8 mouse cellular contexts compared by ENCODE assay signal in the genomic region with DNA sequence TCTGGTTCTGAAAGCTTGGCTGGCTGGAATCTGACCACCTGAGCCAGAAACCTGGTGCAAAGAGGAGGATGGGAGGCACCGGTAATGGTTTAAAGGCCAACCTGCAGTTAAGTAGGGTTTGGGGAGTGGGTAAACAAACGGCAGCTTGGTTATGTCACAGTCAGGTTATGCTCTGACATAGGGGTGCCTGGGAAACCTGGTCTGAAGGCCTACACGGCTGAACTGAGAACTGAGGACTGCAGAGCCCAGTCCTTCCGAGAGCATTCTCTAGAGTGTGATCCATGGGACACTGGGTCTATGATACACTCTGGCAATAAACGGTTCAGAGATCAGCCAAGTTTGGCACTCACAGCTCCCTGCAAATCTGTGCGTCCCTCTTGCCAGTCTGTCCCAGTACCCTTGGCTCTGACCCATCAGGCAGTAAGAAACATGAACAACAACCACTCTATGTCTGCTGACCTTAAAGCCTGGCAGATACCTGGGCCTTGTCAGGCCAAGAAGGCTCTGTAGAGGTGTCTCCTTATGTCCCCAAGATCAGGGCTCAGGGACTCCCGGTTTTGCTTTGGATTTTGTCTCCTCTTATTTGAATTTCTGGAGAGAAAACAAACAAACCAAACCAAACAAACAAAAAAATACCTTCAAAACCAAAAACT.
DNase-seq lines count a peak whose midpoint lies in the region; ATAC-seq and TF ChIP-seq lines count a peak whose summit lies in the region.

No protein-coding gene starts in this region.

- no peak for TF ChIP-seq CTCF in kidney, adult 2 months (conservative IDR thresholded peaks at IDR 0.05; ENCODE audit: insufficient read depth, insufficient read length, low read depth, low read length)

- H3K9me3 ChIP-seq in embryonic facial prominence, embryonic 15.5 days (replicated peaks) = no peaks in the 10 kb centered on the region
- H3K9me3 ChIP-seq in hindbrain, embryonic 15.5 days = no peaks in the 10 kb centered on the region
- H3K9me3 ChIP-seq in midbrain, embryonic 14.5 days (ENCODE audit: control insufficient read depth, low read length) = no peaks in the 10 kb centered on the region

- H3K9ac ChIP-seq in embryonic facial prominence, embryonic 15.5 days = no peak overlapping the region
- H3K9ac ChIP-seq in hindbrain, embryonic 15.5 days = peak overlapping the region; percentile 53; the same call in 1 of the 2 replicates
- H3K9ac ChIP-seq in midbrain, embryonic 14.5 days (replicated peaks; ENCODE audit: low read length) = no peak overlapping the region

- H3K4me2 ChIP-seq in embryonic facial prominence, embryonic 15.5 days (replicated peaks) = peak overlapping the region; percentile 80
- peak overlapping the region; percentile 66 for H3K4me2 ChIP-seq in hindbrain, embryonic 15.5 days
- peak overlapping the region; percentile 64 for H3K4me2 ChIP-seq in midbrain, embryonic 14.5 days (ENCODE audit: low read length)

- no peak for TF ChIP-seq POLR2A in kidney, adult 2 months (IDR thresholded peaks at IDR 0.05; ENCODE audit: low read depth, low read length)

- H3K27me3 ChIP-seq in kidney, adult 2 months (replicated peaks; ENCODE audit: control insufficient read depth, insufficient read depth, low read length) = no peaks in the 10 kb centered on the region
- peaks cover 6% of the 10 kb centered on the region for H3K27me3 ChIP-seq in embryonic facial prominence, embryonic 15.5 days
- no peaks in the 10 kb centered on the region for H3K27me3 ChIP-seq in hindbrain, embryonic 15.5 days
- H3K27me3 ChIP-seq in midbrain, embryonic 14.5 days (ENCODE audit: control insufficient read depth, insufficient read depth, low read length) = 0 out of 2 replicates have a peak, but pooled peaks cover 2% of the 10 kb centered on the region

- H3K4me3 ChIP-seq in kidney, adult 2 months (ENCODE audit: insufficient read depth, low read depth, low read length) = no peak overlapping the region
- H3K4me3 ChIP-seq in embryonic facial prominence, embryonic 15.5 days (replicated peaks) = peak overlapping the region; percentile 54
- peak overlapping the region; percentile 47 for H3K4me3 ChIP-seq in hindbrain, embryonic 15.5 days
- H3K4me3 ChIP-seq in midbrain, embryonic 14.5 days (replicated peaks; ENCODE audit: low read depth, low read length) = peak overlapping the region; percentile 41; the same call in 1 of the 2 replicates

- no peaks in the 10 kb centered on the region for H3K4me1 ChIP-seq in kidney, adult 2 months (ENCODE audit: control insufficient read depth, insufficient read depth, low read length)
- H3K4me1 ChIP-seq in embryonic facial prominence, embryonic 15.5 days = peaks cover 17% of the 10 kb centered on the region
- peaks cover 34% of the 10 kb centered on the region for H3K4me1 ChIP-seq in hindbrain, embryonic 15.5 days (replicated peaks)
- peaks cover 21% of the 10 kb centered on the region for H3K4me1 ChIP-seq in midbrain, embryonic 14.5 days (ENCODE audit: control insufficient read depth, insufficient read depth, low read length)

- no peak overlapping the region for H3K27ac ChIP-seq in kidney, adult 2 months (ENCODE audit: insufficient read depth, low read depth, low read length)
- H3K27ac ChIP-seq in embryonic facial prominence, embryonic 15.5 days (replicated peaks) = no peak overlapping the region
- H3K27ac ChIP-seq in hindbrain, embryonic 15.5 days (replicated peaks) = peak overlapping the region; percentile 91
- H3K27ac ChIP-seq in midbrain, embryonic 14.5 days (replicated peaks; ENCODE audit: low read depth, low read length) = peak overlapping the region; percentile 34

- no peaks in the 10 kb centered on the region for H3K36me3 ChIP-seq in kidney, adult 2 months (ENCODE audit: control insufficient read depth, insufficient read depth, low read length)
- H3K36me3 ChIP-seq in embryonic facial prominence, embryonic 15.5 days = no peaks in the 10 kb centered on the region
- H3K36me3 ChIP-seq in hindbrain, embryonic 15.5 days = no peaks in the 10 kb centered on the region
- H3K36me3 ChIP-seq in midbrain, embryonic 14.5 days (ENCODE audit: control insufficient read depth, insufficient read depth, low read length) = no peaks in the 10 kb centered on the region

- ATAC-seq in embryonic facial prominence, embryonic 15.5 days (ENCODE audit: insufficient number of reproducible peaks, low FRiP score, low TSS enrichment, low read depth) = no peak
- ATAC-seq in hindbrain, embryonic 15.5 days (ENCODE audit: low FRiP score, low read depth) = peak; percentile 33
- ATAC-seq in midbrain, embryonic 14.5 days (ENCODE audit: low FRiP score, low TSS enrichment) = no peak

- DNase-seq in kidney, adult 2 months = peak; percentile 17
- DNase-seq in kidney, postnatal 36 days = no peak
- no peak for DNase-seq in midbrain, embryonic 14.5 days
- DNase-seq in spleen, adult 12 weeks (ENCODE audit: low spot score) = no peak
- DNase-seq in frontal cortex, postnatal 14 days (ENCODE audit: low spot score in 2 of 2) = no peak
- no peak for DNase-seq in frontal cortex, postnatal 36 days (ENCODE audit: low spot score in 2 of 2)

- 31% methylated on average over 7 of the region's 7 CpGs for WGBS in kidney, adult 2 months
- WGBS in embryonic facial prominence, embryonic 15.5 days = 48% methylated on average over 7 of the region's 7 CpGs
- WGBS in hindbrain, embryonic 15.5 days = 52% methylated on average over 7 of the region's 7 CpGs
- 65% methylated on average over 7 of the region's 7 CpGs for WGBS in midbrain, embryonic 14.5 days

Comparison
In these comparisons a context has a peak if more than half of its experiments do, and no peak if none do; other contexts are left out.
1. H3K27ac ChIP-seq: peak in hindbrain, embryonic 15.5 days (single experiment) and midbrain, embryonic 14.5 days (single experiment); none in kidney, adult 2 months (single experiment) and embryonic facial prominence, embryonic 15.5 days (single experiment).
2. Peak in every context shown above with its lines, with median percentiles within 50 percentile points of each other: H3K4me2 ChIP-seq.